Mouse (Mus musculus): Measurements from ENCODE around the gene Hes3. TPM values are rescaled to one million over a fixed set of nuclear protein-coding genes. Genes with fewer than 3 reads are reported as not detected.

Gene Hes3
- polyA plus RNA-seq, 1 experiment from 2014 or later, result 0.09 TPM

DNA sequence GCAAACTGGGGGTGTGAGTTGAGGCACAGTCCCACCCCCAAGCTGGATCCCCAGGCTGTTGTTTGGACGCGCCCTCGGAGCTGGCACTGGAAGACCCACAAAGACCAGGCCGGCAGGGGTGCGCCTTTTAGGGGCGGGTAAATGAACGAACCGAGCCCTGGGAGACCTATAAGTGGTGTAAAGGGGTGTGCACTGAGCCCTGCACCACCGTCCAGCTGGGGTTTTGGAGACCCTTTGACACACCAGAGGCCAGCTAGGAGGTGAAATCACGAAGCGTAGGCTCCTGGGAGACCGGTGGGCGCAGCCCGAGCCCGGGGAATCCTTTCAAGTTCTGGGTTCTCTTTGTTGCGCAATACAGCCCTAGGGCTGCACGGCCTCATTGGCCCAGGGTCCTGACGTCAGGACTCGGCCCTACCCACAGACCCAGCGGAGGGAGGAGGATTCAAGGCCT is 16.8 kb downstream of the Hes3 start:
- H3K9me3 ChIP-seq, result no peaks in the 10 kb centered on the region
- 4% methylated on average over 20 of the region's 20 CpGs for WGBS
- H3K27me3 ChIP-seq, result peaks cover 30% of the 10 kb centered on the region
- no peak for ATAC-seq (ENCODE audit: insufficient number of reproducible peaks, insufficient read depth, low FRiP score, low TSS enrichment)
- H3K4me2 ChIP-seq (replicated peaks), result peak overlapping the region; percentile 88
- H3K9ac ChIP-seq, result peak overlapping the region; percentile 81
- peak overlapping the region; percentile 66 for H3K4me3 ChIP-seq
- H3K36me3 ChIP-seq, result no peaks in the 10 kb centered on the region
- no peak overlapping the region for H3K27ac ChIP-seq
- H3K4me1 ChIP-seq, result peaks cover 36% of the 10 kb centered on the region

- Histone ChIP-seq H3K9me3 (no peaks in the 10 kb centered on the region), H3K27me3 (peaks cover 26% of the 10 kb centered on the region), H3K36me3 (no peaks in the 10 kb centered on the region), H3K4me2 (replicated peaks) (peak within 1 kb of the TSS; percentile 88), H3K9ac (peak within 1 kb of the TSS; percentile 81), H3K4me1 (peaks cover 36% of the 10 kb centered on the region), H3K27ac (peak within 1 kb of the TSS; percentile 61), H3K4me3 (peak within 1 kb of the TSS; percentile 66)
- peak; percentile 45; the same call in 1 of the 2 replicates for ATAC-seq (ENCODE audit: insufficient number of reproducible peaks, insufficient read depth, low FRiP score, low TSS enrichment)
- WGBS, result under 1% methylated on average over 43 of the region's 48 CpGs
These were observed 17.7 kb downstream of the Hes3 start, which contains the start of gene Gpr153 for GRCm38 (mm10) chr4:152273621-152274236. Gene Gpr153 (plus strand): TSS chr4:152274232.

DNA sequence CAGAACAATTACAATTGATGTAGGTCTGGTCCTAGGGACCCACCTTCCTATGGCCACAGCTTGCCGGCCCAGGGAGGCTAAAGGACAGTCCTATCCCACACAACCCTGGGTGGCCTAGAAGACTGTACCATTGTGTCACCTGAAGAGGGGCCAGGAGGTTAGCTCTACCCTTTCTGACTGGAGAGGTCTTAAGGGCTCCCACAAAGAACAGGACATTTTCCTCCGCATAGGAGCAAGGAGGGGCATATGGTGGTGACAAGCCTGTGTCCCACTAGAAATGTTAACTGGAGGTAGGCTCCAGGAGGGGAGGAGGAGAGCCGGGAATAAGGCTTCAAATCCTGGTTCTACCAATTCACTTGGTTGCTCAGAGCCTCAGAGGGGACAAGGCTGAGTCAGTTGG is 18.3 kb downstream of the Hes3 start:
- peak overlapping the region; percentile 61; the same call in 1 of the 2 replicates for H3K27ac ChIP-seq
- H3K4me3 ChIP-seq, result peak overlapping the region; percentile 66; the same call in 1 of the 2 replicates
- peaks cover 36% of the 10 kb centered on the region for H3K4me1 ChIP-seq
- H3K36me3 ChIP-seq, result no peaks in the 10 kb centered on the region
- peak overlapping the region; percentile 88 for H3K4me2 ChIP-seq (replicated peaks)
- no peaks in the 10 kb centered on the region for H3K9me3 ChIP-seq
- no peak overlapping the region for H3K9ac ChIP-seq
- ATAC-seq (ENCODE audit: insufficient number of reproducible peaks, insufficient read depth, low FRiP score, low TSS enrichment), result no peak
- peaks cover 26% of the 10 kb centered on the region for H3K27me3 ChIP-seq
- 27% methylated on average over 3 of the region's 3 CpGs for WGBS

DNA sequence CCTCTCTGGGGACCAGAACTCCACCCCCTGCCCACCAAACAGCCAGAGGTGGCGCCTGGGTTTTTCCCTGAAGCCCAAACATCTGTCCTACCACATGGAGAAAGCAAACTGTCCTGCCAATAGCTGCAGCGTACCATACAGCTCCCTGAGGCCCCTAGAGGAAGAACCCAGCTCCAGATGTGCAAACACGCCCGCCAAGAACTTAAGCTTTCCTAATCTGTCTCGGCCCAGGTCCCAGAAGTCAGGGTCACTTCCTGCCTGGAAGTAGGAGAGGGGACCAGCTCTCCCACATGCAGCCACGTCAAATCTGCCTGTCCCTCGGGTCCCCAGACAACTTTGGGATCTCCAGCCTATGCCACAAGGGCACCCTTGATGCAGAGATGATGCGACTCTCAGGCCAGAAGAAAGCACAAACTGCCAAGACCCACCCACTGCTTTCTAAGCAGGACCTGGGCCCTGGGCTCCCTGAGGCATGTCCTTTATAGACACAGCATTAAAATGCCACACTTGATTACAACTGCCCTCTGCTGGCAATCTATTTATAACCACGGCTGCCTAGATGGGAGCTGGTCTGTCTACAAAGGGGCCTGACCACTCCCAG is 18.9 kb downstream of the Hes3 start:
- ATAC-seq (ENCODE audit: insufficient number of reproducible peaks, insufficient read depth, low FRiP score, low TSS enrichment), result no peak
- Histone ChIP-seq H3K36me3 (no peaks in the 10 kb centered on the region), H3K27ac (peak overlapping the region; percentile 61; the same call in 1 of the 2 replicates), H3K27me3 (peaks cover 26% of the 10 kb centered on the region), H3K4me2 (replicated peaks) (no peak overlapping the region), H3K4me1 (peaks cover 36% of the 10 kb centered on the region), H3K9me3 (no peaks in the 10 kb centered on the region), H3K9ac (no peak overlapping the region), H3K4me3 (no peak overlapping the region)
- 15% methylated on average over 9 of the region's 9 CpGs for WGBS

DNA sequence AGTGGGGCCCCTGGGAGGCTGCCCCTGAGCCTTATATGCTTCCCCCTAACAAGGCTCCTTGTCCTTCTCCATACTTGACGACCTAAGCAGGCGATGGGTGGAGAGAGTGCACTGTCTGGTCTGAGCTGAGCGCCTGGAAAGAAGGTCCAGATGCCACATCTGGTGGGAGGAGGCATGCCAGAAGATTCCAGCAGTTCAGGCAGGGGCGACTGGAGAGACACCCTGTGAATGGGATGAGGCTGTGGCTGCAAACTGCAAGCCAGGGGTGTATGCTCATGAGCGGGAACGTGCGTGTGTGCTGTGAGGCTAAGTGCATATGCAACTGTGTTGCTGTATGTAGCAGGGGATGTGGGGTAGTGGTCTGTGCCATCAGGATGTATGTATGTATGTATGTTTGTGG is 19.5 kb downstream of the Hes3 start:
- ATAC-seq (ENCODE audit: insufficient number of reproducible peaks, insufficient read depth, low FRiP score, low TSS enrichment), result no peak
- Histone ChIP-seq H3K4me2 (replicated peaks) (no peak overlapping the region), H3K4me3 (no peak overlapping the region), H3K36me3 (no peaks in the 10 kb centered on the region), H3K9ac (no peak overlapping the region), H3K27ac (peak overlapping the region; percentile 61), H3K9me3 (no peaks in the 10 kb centered on the region), H3K4me1 (peaks cover 36% of the 10 kb centered on the region), H3K27me3 (peaks cover 26% of the 10 kb centered on the region)
- 51% methylated on average over 7 of the region's 7 CpGs for WGBS

GRCm38 (mm10) chr4:152271334-152271733 is 20.1 kb downstream of the Hes3 start:
- Histone ChIP-seq H3K27ac (0 out of 2 replicates have a peak overlapping the region, but pooled peaks have one; percentile 61), H3K9ac (no peak overlapping the region), H3K27me3 (peaks cover 22% of the 10 kb centered on the region), H3K36me3 (no peaks in the 10 kb centered on the region), H3K9me3 (no peaks in the 10 kb centered on the region), H3K4me1 (peaks cover 36% of the 10 kb centered on the region), H3K4me2 (replicated peaks) (no peak overlapping the region), H3K4me3 (no peak overlapping the region)
- no peak for ATAC-seq (ENCODE audit: insufficient number of reproducible peaks, insufficient read depth, low FRiP score, low TSS enrichment)
- 91% methylated on average over 11 of the region's 11 CpGs for WGBS

- H3K4me1 ChIP-seq, result peaks cover 36% of the 10 kb centered on the region
- no peak overlapping the region for H3K9ac ChIP-seq
These were observed 20.9 kb downstream of the Hes3 start for GRCm38 (mm10) chr4:152270599-152270998.

GRCm38 (mm10) chr4:152269967-152270366 is 21.5 kb downstream of the Hes3 start:
- no peak overlapping the region for H3K27ac ChIP-seq
- no peak overlapping the region for H3K4me3 ChIP-seq
- H3K4me2 ChIP-seq (replicated peaks), result no peak overlapping the region
- H3K9ac ChIP-seq, result no peak overlapping the region
- peaks cover 10% of the 10 kb centered on the region for H3K27me3 ChIP-seq
- no peaks in the 10 kb centered on the region for H3K36me3 ChIP-seq
- ATAC-seq (ENCODE audit: insufficient number of reproducible peaks, insufficient read depth, low FRiP score, low TSS enrichment), result no peak
- WGBS, result 87% methylated on average over 13 of the region's 13 CpGs
- H3K4me1 ChIP-seq, result peaks cover 32% of the 10 kb centered on the region
- H3K9me3 ChIP-seq, result no peaks in the 10 kb centered on the region

More at GRCm38 (mm10) chr4:152270599-152270998, 20.9 kb downstream of the Hes3 start:
- peaks cover 16% of the 10 kb centered on the region for H3K27me3 ChIP-seq
- no peak overlapping the region for H3K4me2 ChIP-seq (replicated peaks)
- no peak overlapping the region for H3K27ac ChIP-seq
- 71% methylated on average over 9 of the region's 9 CpGs for WGBS
- ATAC-seq (ENCODE audit: insufficient number of reproducible peaks, insufficient read depth, low FRiP score, low TSS enrichment), result no peak
- no peaks in the 10 kb centered on the region for H3K9me3 ChIP-seq
- H3K36me3 ChIP-seq, result no peaks in the 10 kb centered on the region
- H3K4me3 ChIP-seq, result no peak overlapping the region

- Histone ChIP-seq H3K4me3 (no peak overlapping the region), H3K4me2 (replicated peaks) (no peak overlapping the region), H3K9ac (no peak overlapping the region), H3K27ac (no peak overlapping the region), H3K36me3 (no peaks in the 10 kb centered on the region), H3K27me3 (no peaks in the 10 kb centered on the region), H3K9me3 (no peaks in the 10 kb centered on the region), H3K4me1 (peaks cover 34% of the 10 kb centered on the region)
- WGBS, result 74% methylated on average over 13 of the region's 13 CpGs
- no peak for ATAC-seq (ENCODE audit: insufficient number of reproducible peaks, insufficient read depth, low FRiP score, low TSS enrichment)
These were observed 23.6 kb downstream of the Hes3 start for GRCm38 (mm10) chr4:152267748-152268369.

DNA sequence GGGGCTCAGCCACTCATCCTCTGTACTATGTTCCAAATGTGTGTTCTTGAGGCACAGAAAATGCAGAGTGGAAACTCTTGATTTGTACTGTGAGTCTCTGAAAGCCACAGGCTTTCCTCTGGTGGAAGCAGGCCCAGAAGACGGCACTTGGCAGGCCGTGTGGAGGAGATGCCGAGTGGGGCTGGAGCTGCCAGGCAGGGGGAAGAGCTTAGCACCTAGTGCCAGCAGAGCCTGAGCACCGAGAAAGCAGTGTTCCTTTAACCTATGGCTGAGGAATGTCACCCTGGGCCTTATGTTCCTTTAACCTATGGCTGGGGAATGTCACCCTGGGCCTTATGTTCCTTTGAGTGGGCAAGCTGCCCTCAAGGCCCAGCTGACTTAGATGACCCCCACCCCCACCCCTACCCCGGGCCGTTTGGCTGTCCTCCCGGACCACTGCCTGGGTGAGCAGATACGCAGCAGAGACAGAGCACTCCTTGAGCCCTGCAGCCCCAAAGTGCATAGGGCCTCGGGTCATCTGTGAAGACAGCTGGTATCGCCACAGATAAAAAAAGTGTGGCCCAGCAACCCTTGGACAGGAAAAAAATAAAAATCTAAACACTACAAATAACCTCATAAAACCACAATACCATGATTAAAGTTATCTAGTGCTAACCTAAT is 25.1 kb downstream of the Hes3 start:
- Histone ChIP-seq H3K4me2 (replicated peaks) (no peak overlapping the region), H3K9ac (no peak overlapping the region), H3K36me3 (no peaks in the 10 kb centered on the region), H3K27ac (no peak overlapping the region), H3K4me3 (no peak overlapping the region), H3K27me3 (no peaks in the 10 kb centered on the region), H3K9me3 (no peaks in the 10 kb centered on the region), H3K4me1 (peaks cover 33% of the 10 kb centered on the region)
- WGBS, result 54% methylated on average over 10 of the region's 10 CpGs
- no peak for ATAC-seq (ENCODE audit: insufficient number of reproducible peaks, insufficient read depth, low FRiP score, low TSS enrichment)

DNA sequence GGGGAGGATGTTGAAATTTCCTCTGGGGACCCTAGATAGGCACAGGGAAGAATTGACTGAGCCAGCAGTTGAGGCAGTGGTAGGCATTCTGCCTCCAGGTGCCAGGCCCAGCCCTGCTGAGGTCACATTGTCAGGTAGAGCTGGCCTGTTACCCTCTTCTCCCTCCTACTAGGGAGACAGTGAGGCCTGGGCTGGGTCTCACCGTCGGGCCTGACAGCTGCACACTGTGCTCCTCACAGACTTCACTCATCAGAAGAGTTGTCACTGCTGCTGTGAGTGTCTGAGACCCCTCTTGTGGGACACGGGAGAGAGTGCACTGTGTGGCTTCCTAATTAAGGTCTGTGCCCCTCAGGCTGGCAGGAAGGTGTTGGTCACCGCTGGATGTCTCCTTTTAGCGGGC is 25.7 kb downstream of the Hes3 start:
- no peak for ATAC-seq (ENCODE audit: insufficient number of reproducible peaks, insufficient read depth, low FRiP score, low TSS enrichment)
- H3K9me3 ChIP-seq, result no peaks in the 10 kb centered on the region
- no peak overlapping the region for H3K27ac ChIP-seq
- H3K4me1 ChIP-seq, result peaks cover 34% of the 10 kb centered on the region
- WGBS, result 67% methylated on average over 5 of the region's 5 CpGs
- no peaks in the 10 kb centered on the region for H3K36me3 ChIP-seq
- H3K27me3 ChIP-seq, result no peaks in the 10 kb centered on the region
- H3K9ac ChIP-seq, result no peak overlapping the region
- no peak overlapping the region for H3K4me3 ChIP-seq
- H3K4me2 ChIP-seq (replicated peaks), result no peak overlapping the region

All from embryonic facial prominence, embryonic 12.5 days (tissue).